Mouse (Mus musculus) hindbrain, embryonic 13.5 days (tissue): ENCODE measurements around the gene Serpinb9d. TPM values are rescaled to one million over a fixed set of nuclear protein-coding genes. Genes with fewer than 3 reads are reported as not detected.
"Not testable (repeated sequence)": the region's sequence is repeated elsewhere in the genome, so short reads cannot be mapped to it uniquely, and the experiment has no call there.

Experiments used
- ATAC-seq: fragments of 200-750 bp; cut with Nextera tagmentation; 2 replicates; pipeline ENCODE4 v1.8.0; 2017; ENCODE audit warnings: moderate TSS enrichment; ENCODE audit not compliant: low FRiP score
- H3K27ac ChIP-seq: fragments of 300-500 bp; sonication (generic); 2 replicates; pipeline ENCODE4 v1.5.1; 2015; ENCODE audit warnings: inconsistent platforms, mild to moderate bottlenecking, moderate library complexity
- H3K27me3 ChIP-seq: fragments of 300-500 bp; sonication (generic); 2 replicates; pipeline ENCODE4 v1.6.1; 2015; ENCODE audit warnings: mild to moderate bottlenecking, inconsistent platforms
- H3K36me3 ChIP-seq: fragments of 300-500 bp; sonication (generic); 2 replicates; pipeline ENCODE4 v1.6.1; 2015; ENCODE audit warnings: mild to moderate bottlenecking, inconsistent platforms
- H3K4me1 ChIP-seq: fragments of 300-500 bp; sonication (generic); replicated peaks from 2 replicates; pipeline ENCODE4 v1.6.1; 2015; ENCODE audit warnings: inconsistent platforms
- H3K4me2 ChIP-seq: fragments of 300-500 bp; sonication (generic); 2 replicates; pipeline ENCODE4 v1.6.1; 2015; ENCODE audit warnings: inconsistent platforms, mild to moderate bottlenecking, moderate library complexity
- H3K4me3 ChIP-seq: fragments of 300-500 bp; sonication (generic); 2 replicates; pipeline ENCODE4 v1.5.1; 2015; ENCODE audit warnings: mild to moderate bottlenecking, inconsistent platforms
- H3K9ac ChIP-seq: fragments of 300-500 bp; sonication (generic); 2 replicates; pipeline ENCODE4 v1.6.1; 2015; ENCODE audit warnings: mild to moderate bottlenecking, inconsistent platforms
- H3K9me3 ChIP-seq: fragments of 300-500 bp; sonication (generic); 2 replicates; pipeline ENCODE4 v1.6.1; 2016; ENCODE audit warnings: inconsistent platforms
- WGBS: fragments of 180-500 bp; shearing (Covaris S2); methylation state at CpG from one replicate; pipeline ENCODE4 v1.1.7; 2015; 5-methylcytosine and 5-hydroxymethylcytosine counted together
- polyA plus RNA-seq: library from polyadenylated mRNA; unstranded; fragments of >200 nt; fragmentation: Nextera tagmentation; extraction: Ambion mirVana; gene quantifications from 2 replicates; pipeline ENCODE4 v1.2.1, GENCODE M21; 2015

Serpinb9d gene
- not detected in 2 replicates for polyA plus RNA-seq

- WGBS: 86% methylated on average over 5 of the region's 5 CpGs
- no peaks in the 10 kb centered on the region for H3K27me3 ChIP-seq
- no peak within 1 kb of the TSS for H3K4me3 ChIP-seq
- H3K9ac ChIP-seq: no peak within 1 kb of the TSS
- no peak within 1 kb of the TSS for H3K27ac ChIP-seq
- no peaks in the 10 kb centered on the region for H3K36me3 ChIP-seq
- H3K4me2 ChIP-seq: no peak within 1 kb of the TSS
- no peaks in the 10 kb centered on the region for H3K4me1 ChIP-seq
- ATAC-seq: no peak
- no peaks in the 10 kb centered on the region for H3K9me3 ChIP-seq
Observed at GRCm38 (mm10) chr13:33192659-33193058, at the start of gene Serpinb9d. Gene Serpinb9d (plus strand): TSS chr13:33192959.

GRCm38 (mm10) chr13:33159642-33160041 lies 33.1 kb upstream of the Serpinb9d start, which contains the start of gene Serpinb9c:
Gene Serpinb9c (minus strand): TSS chr13:33159742.
- no peaks in the 10 kb centered on the region for H3K4me1 ChIP-seq
- no peak within 1 kb of the TSS for H3K4me2 ChIP-seq
- no peaks in the 10 kb centered on the region for H3K27me3 ChIP-seq
- ATAC-seq: no peak
- WGBS: 77% methylated on average over 4 of the region's 4 CpGs
- no peak within 1 kb of the TSS for H3K27ac ChIP-seq
- no peak within 1 kb of the TSS for H3K4me3 ChIP-seq
- peaks cover 4% of the 10 kb centered on the region; the same call in 1 of the 2 replicates for H3K9me3 ChIP-seq
- no peaks in the 10 kb centered on the region for H3K36me3 ChIP-seq
- no peak within 1 kb of the TSS for H3K9ac ChIP-seq

- not testable (repeated sequence) for ATAC-seq, H3K36me3 ChIP-seq, H3K4me1 ChIP-seq, H3K4me3 ChIP-seq, H3K4me2 ChIP-seq, H3K9me3 ChIP-seq, H3K27me3 ChIP-seq, H3K9ac ChIP-seq, H3K27ac ChIP-seq
- WGBS: 94% methylated on average over 1 of the region's 1 CpGs
Observed at GRCm38 (mm10) chr13:33190486-33190885, 2.3 kb upstream of the Serpinb9d start.

GRCm38 (mm10) chr13:33199740-33200139 lies 7.0 kb downstream of the Serpinb9d start:
- Histone ChIP-seq H3K27me3 (no peaks in the 10 kb centered on the region), H3K9me3 (no peaks in the 10 kb centered on the region), H3K4me1 (no peaks in the 10 kb centered on the region), H3K4me3 (no peak overlapping the region), H3K9ac (no peak overlapping the region), H3K27ac (no peak overlapping the region), H3K36me3 (no peaks in the 10 kb centered on the region), H3K4me2 (no peak overlapping the region)
- 64% methylated on average over 2 of the region's 2 CpGs for WGBS
- ATAC-seq: no peak

GRCm38 (mm10) chr13:33249312-33249711 lies 56.6 kb downstream of the Serpinb9d start, which contains the start of gene Serpinb9e:
Gene Serpinb9e (plus strand): TSS chr13:33249612.
- not testable (repeated sequence) for H3K27ac ChIP-seq, H3K9ac ChIP-seq, H3K4me1 ChIP-seq, H3K4me2 ChIP-seq, H3K36me3 ChIP-seq, H3K27me3 ChIP-seq, H3K4me3 ChIP-seq, ATAC-seq
- 0 out of 2 replicates have a peak, but pooled peaks cover 13% of the 10 kb centered on the region for H3K9me3 ChIP-seq
- 91% methylated on average over 2 of the region's 2 CpGs for WGBS

Other genes starting within 250 kb of the Serpinb9d start
- gene Serpinb6b, start 227.8 kb upstream of the Serpinb9d start, polyA plus RNA-seq: 1.4 and 2.0 TPM in 2 replicates
- gene Serpinb9, start 189.7 kb upstream of the Serpinb9d start, polyA plus RNA-seq: 1.3 and 1.8 TPM in 2 replicates
- 0.47 and 0.70 TPM in 2 replicates for gene Serpinb9b, start 165.5 kb upstream of the Serpinb9d start, polyA plus RNA-seq
- 10.9 and 14.4 TPM in 2 replicates for gene Serpinb1b, start 114.4 kb upstream of the Serpinb9d start, polyA plus RNA-seq
- not detected in 2 replicates for gene Serpinb9c, start 33.2 kb upstream of the Serpinb9d start, polyA plus RNA-seq
- gene Serpinb9e, start 56.7 kb downstream of the Serpinb9d start, polyA plus RNA-seq: not detected in 2 replicates
- gene Serpinb9f, start 131.1 kb downstream of the Serpinb9d start, polyA plus RNA-seq: not detected in 2 replicates
- not detected in 2 replicates for gene Gm11397, start 202.8 kb downstream of the Serpinb9d start, polyA plus RNA-seq